Mouse (Mus musculus): Measurements from ENCODE around the gene Atp12a. TPM values are rescaled to one million over a fixed set of nuclear protein-coding genes. Genes with fewer than 3 reads are reported as not detected.

Gene Atp12a
- total RNA-seq (2021): not detected
- long read RNA-seq, experiment 1, partial matches to known transcripts: 0 of 1 reads
- long read RNA-seq, experiment 1, other reads (novel, unspliced or antisense): 1 of 1 reads
- long read RNA-seq, experiment 2: 0 reads

GRCm38 (mm10) chr14:56364711-56365237 is at the start of gene Atp12a:
Gene Atp12a (plus strand): TSS chr14:56365068.
- intact Hi-C loops (cut with DNase I): no loop called here
- DNase-seq: no peak

DNA sequence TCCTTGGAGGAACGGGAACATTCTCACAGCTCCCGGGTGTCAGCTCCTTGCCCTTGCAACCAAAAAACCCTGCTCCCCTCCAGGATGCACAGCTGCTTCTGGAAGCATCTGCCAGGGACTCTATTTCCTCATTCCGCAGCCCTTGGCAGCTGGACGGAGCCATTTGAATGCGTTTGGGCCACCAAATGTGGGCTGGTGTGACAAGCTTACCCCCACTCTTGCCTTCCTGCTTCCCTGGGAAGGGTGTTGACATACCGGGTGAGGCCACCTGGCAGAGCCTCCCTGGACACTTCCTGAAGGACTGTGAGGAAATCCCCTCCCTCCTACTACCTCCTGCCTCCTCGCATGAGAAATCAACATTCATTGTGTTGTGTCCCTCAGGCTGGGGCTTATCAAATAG is 49.3 kb upstream of the Atp12a start:
- intact Hi-C loops (cut with DNase I): no loop called here
- DNase-seq: no peak

- intact Hi-C loops (cut with DNase I): no loop called here
- no peak for DNase-seq
Measured at GRCm38 (mm10) chr14:56316333-56316732, 48.5 kb upstream of the Atp12a start.

DNA sequence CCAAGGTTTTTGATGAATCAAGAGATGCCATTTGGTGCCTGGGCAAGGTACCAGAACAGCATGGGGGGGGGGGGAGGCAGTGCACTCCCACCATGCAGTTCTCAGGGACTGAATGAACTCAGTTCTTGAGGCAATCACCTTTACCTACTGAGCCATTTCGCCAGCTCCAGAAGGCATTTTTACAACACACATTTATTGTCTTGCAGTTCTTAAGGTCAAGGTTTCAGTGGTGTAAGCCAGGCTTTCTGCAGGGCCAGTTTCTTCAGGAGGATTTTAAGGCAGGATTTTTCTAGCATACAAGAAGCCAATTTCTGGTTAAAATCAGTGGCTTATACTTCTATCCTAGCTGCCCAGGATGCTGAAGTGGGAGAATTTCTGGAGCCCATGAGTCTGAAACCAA is 41.9 kb upstream of the Atp12a start:
- DNase-seq: no peak
- intact Hi-C loops (cut with DNase I): no loop called here

DNA sequence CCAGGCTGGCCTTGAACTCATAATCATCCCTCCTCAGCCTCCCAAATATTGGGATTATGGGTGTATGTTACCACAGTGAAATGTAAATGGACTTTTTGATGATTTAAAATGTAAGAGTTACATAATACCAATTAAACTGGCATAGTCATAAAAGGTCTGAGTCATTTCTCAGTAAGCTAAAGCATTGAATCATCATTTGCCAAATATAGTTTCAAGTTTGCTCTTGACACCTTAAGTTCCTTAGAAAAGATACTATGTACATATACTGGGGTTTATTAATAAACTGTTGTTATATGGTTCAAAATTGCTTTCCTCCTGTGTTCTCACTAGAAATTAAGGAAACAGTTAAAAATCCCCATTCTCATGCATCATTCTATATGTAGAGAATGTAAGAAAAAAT is 39.8 kb upstream of the Atp12a start:
- intact Hi-C loops (cut with DNase I): no loop called here
- DNase-seq: no peak

DNA sequence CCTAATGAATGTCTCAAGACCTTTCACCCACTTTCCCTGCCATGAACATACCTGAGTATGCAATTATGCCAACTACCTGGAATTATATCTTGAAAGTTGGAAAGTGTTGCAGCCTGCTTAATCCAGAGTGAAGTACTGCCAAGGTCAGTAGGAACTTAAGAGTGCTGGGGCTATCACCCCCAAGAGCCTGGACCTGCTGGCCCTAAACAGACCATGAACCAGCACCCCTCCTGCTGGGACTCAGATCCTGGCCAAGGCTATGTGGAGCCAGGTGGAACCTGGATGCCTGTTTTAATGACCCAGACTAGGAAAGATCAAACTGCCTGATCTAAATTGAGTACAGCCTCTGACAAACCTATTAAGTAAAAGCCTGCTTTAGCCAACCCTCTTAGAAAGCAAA is 31.2 kb upstream of the Atp12a start:
- DNase-seq: no peak

GRCm38 (mm10) chr14:56334437-56334836 is 30.4 kb upstream of the Atp12a start:
- no peak for DNase-seq
- intact Hi-C loops (cut with DNase I): no loop called here

More for the DNA sequence above, 31.2 kb upstream of the Atp12a start:
- intact Hi-C loops (cut with DNase I): no loop called here

GRCm38 (mm10) chr14:56336032-56336431 is 28.8 kb upstream of the Atp12a start:
- DNase-seq: no peak
- intact Hi-C loops (cut with DNase I): no loop called here

- intact Hi-C loops (cut with DNase I): no loop called here
- no peak for DNase-seq
Measured at GRCm38 (mm10) chr14:56337075-56337474, 27.8 kb upstream of the Atp12a start.

- intact Hi-C loops (cut with DNase I): no loop called here
- DNase-seq: no peak
Measured at GRCm38 (mm10) chr14:56337696-56338095, 27.2 kb upstream of the Atp12a start.

- intact Hi-C loops (cut with DNase I): no loop called here
- no peak for DNase-seq
Measured at GRCm38 (mm10) chr14:56338882-56339442, 25.9 kb upstream of the Atp12a start.

- no peak for DNase-seq
- intact Hi-C loops (cut with DNase I): no loop called here
Measured at GRCm38 (mm10) chr14:56348704-56349103, 16.2 kb upstream of the Atp12a start.

- no peak for DNase-seq
- intact Hi-C loops (cut with DNase I): no loop called here
Measured at GRCm38 (mm10) chr14:56349541-56349940, 15.3 kb upstream of the Atp12a start.

GRCm38 (mm10) chr14:56351959-56352660 is 12.8 kb upstream of the Atp12a start:
- intact Hi-C loops (cut with DNase I): no loop called here
- no peak for DNase-seq

DNA sequence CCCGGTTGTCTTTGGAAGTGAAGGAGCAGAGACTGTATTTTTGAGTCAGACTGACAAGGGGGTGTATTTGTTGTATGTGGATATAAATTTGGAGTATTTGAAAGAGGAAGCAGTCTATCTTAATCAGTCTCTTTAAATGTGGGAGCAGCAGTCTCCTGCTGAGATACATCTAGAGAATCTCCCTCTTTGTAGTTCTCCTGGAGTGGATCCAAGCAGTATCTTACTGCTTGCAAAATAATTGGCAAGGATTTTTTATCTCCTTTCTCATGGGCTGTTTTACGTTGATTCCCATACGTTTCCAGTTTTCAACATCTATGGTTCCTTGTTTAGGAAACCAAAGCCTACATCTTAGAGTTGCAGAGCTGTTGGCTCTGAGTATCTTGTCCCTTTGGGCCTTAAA is 10.1 kb upstream of the Atp12a start:
- intact Hi-C loops (cut with DNase I): no loop called here
- no peak for DNase-seq

GRCm38 (mm10) chr14:56355396-56355795 is 9.5 kb upstream of the Atp12a start:
- DNase-seq: no peak
- intact Hi-C loops (cut with DNase I): no loop called here

DNA sequence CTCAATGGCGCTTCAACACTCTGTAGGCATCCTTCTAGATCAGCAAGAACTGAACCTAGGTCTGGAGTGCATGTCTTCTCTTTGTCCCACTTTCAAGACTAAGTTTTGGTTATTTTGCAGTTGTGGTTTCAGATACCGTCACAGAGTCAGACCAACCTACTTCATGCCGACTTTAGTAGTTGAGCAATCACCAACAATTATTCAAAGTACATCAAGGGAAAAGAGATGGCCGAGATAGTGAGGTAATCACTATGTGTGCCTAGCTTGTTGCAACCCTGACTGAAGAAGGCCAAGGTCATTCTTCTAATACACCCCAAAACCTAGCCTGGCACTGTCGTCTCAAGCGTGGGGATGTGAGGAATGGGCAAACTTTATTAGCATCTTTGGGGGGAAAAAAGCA is 8.7 kb upstream of the Atp12a start:
- DNase-seq: no peak
- intact Hi-C loops (cut with DNase I): no loop called here

DNA sequence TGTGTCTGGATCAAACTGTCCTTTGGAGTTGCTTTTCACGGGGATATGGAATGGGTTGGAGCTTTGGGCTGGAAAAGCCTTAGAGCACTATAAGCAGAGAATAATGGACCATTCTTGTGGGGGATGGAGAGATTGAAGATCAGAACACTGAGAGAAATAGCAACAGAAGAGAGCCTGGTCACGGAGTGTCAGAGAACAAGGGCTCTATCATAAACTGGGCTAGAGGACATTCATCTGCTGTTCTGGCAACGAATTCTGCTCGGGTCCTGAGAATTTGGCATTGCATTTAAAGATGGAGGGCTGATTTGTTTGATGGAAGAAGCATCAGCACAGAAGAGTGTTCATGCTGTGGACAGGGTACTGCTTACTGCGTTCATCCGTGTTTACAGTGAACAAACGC is 6.4 kb upstream of the Atp12a start:
- no peak for DNase-seq
- intact Hi-C loops (cut with DNase I): no loop called here

GRCm38 (mm10) chr14:56359131-56359530 is 5.7 kb upstream of the Atp12a start:
- intact Hi-C loops (cut with DNase I): no loop called here

DNA sequence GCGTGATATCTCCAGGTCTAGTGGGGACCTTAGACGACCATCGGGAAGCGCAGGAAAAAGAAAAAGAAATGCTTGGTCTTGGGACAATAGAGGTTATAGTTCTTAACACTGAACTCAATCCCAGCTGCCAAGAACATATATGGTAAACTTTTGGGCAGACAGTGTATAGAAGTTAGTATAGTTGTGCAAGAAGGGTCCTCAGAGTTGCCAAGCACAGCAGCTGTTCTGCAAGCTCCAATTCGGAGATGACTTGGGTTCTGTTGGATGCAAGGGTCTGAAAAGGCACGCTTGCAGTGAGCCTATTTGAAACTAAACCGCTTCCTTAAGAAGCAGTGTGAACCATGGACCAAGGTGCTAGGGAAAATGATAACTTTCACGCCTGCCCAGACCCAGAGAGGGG is 424 bp downstream of the Atp12a start:
- no peak for DNase-seq
- intact Hi-C loops (cut with DNase I): no loop called here

More at GRCm38 (mm10) chr14:56359131-56359530, 5.7 kb upstream of the Atp12a start:
- DNase-seq: no peak

DNA sequence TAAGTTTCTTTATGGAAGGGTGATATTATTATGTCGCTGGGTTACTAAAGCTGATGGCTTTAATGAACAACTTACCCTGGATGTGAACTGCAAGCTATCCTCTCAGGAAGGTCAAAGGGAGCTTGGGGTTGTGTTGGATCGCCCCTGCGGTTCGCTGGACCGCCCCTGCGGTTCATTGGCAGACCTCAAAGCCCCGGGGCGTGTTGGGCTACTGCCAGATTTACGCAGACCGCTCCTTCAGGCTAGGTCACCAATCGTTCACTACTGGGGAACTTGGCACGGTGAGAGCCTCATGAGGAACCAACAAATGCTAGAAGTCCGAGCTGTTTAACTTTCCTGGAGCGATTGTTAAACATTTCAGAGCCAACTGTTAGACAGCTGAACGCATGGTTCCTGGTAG is 1.8 kb downstream of the Atp12a start:
- intact Hi-C loops (cut with DNase I): no loop called here
- DNase-seq: no peak

DNA sequence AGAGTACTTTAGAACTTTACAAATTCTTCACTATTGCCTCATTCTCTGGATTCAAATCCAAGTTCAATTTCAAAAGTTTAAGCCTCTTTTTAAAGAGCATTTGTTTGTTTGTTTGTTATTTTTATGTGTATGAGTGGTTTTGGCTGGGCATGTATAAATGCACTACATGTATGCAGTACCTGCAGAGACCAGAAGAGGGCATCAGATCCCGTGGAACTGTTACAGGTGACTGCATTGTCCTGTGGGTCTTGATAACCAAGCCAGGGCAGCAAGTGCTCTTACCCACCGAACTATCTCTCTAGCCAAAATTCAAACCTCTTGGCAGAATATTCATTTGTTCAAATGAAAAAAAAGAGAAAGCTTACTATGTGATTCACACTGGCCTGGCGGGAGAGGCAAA is 4.0 kb downstream of the Atp12a start:
- intact Hi-C loops (cut with DNase I): no loop called here
- no peak for DNase-seq

All from gastrocnemius, postnatal 36 days (tissue).